Mouse (Mus musculus): ENCODE measurements around the gene Mmaa. TPM values are rescaled to one million over a fixed set of nuclear protein-coding genes. Genes with fewer than 3 reads are reported as not detected.

Gene Mmaa
- polyA plus RNA-seq, 1 experiment from 2014 or later = 19.6 TPM

- WGBS = 85% methylated on average over 6 of the region's 6 CpGs
- H3K9me3 ChIP-seq (replicated peaks; ENCODE audit: control insufficient read depth, low read length, poor library complexity, severe bottlenecking) = no peaks in the 10 kb centered on the region
- H3K4me3 ChIP-seq (ENCODE audit: low read depth, low read length) = no peak overlapping the region
- no peak overlapping the region for H3K9ac ChIP-seq (ENCODE audit: low read depth, low read length)
- no peak overlapping the region for H3K27ac ChIP-seq (ENCODE audit: low read length)
- no peaks in the 10 kb centered on the region for H3K27me3 ChIP-seq (ENCODE audit: control insufficient read depth, insufficient read depth, low read depth, low read length)
- 0 out of 2 replicates have a peak, but pooled peaks cover 5% of the 10 kb centered on the region for H3K4me1 ChIP-seq (ENCODE audit: control insufficient read depth, insufficient read depth, low read length)
- no peaks in the 10 kb centered on the region for H3K36me3 ChIP-seq (ENCODE audit: control insufficient read depth, insufficient read depth, low read length)
- no peak overlapping the region for H3K4me2 ChIP-seq (ENCODE audit: low read length)
- no peak for ATAC-seq
These were observed 30.8 kb upstream of the Mmaa start for GRCm38 (mm10) chr8:79325510-79325909.

GRCm38 (mm10) chr8:79324928-79325327, 30.2 kb upstream of the Mmaa start:
- no peak overlapping the region for H3K4me3 ChIP-seq (ENCODE audit: low read depth, low read length)
- no peaks in the 10 kb centered on the region for H3K36me3 ChIP-seq (ENCODE audit: control insufficient read depth, insufficient read depth, low read length)
- no peaks in the 10 kb centered on the region for H3K27me3 ChIP-seq (ENCODE audit: control insufficient read depth, insufficient read depth, low read depth, low read length)
- H3K9me3 ChIP-seq (replicated peaks; ENCODE audit: control insufficient read depth, low read length, poor library complexity, severe bottlenecking) = no peaks in the 10 kb centered on the region
- no peak overlapping the region for H3K4me2 ChIP-seq (ENCODE audit: low read length)
- H3K27ac ChIP-seq (ENCODE audit: low read length) = no peak overlapping the region
- WGBS = 71% methylated on average over 5 of the region's 5 CpGs
- 0 out of 2 replicates have a peak, but pooled peaks cover 5% of the 10 kb centered on the region for H3K4me1 ChIP-seq (ENCODE audit: control insufficient read depth, insufficient read depth, low read length)
- no peak overlapping the region for H3K9ac ChIP-seq (ENCODE audit: low read depth, low read length)
- no peak for ATAC-seq

GRCm38 (mm10) chr8:79324036-79324435, 29.3 kb upstream of the Mmaa start:
- 0 out of 2 replicates have a peak, but pooled peaks cover 5% of the 10 kb centered on the region for H3K4me1 ChIP-seq (ENCODE audit: control insufficient read depth, insufficient read depth, low read length)
- H3K27me3 ChIP-seq (ENCODE audit: control insufficient read depth, insufficient read depth, low read depth, low read length) = no peaks in the 10 kb centered on the region
- H3K36me3 ChIP-seq (ENCODE audit: control insufficient read depth, insufficient read depth, low read length) = no peaks in the 10 kb centered on the region
- no peak overlapping the region for H3K4me3 ChIP-seq (ENCODE audit: low read depth, low read length)
- no peak for ATAC-seq
- no peak overlapping the region for H3K27ac ChIP-seq (ENCODE audit: low read length)
- no peak overlapping the region for H3K9ac ChIP-seq (ENCODE audit: low read depth, low read length)
- H3K4me2 ChIP-seq (ENCODE audit: low read length) = no peak overlapping the region
- 83% methylated on average over 3 of the region's 3 CpGs for WGBS
- H3K9me3 ChIP-seq (replicated peaks; ENCODE audit: control insufficient read depth, low read length, poor library complexity, severe bottlenecking) = no peaks in the 10 kb centered on the region

GRCm38 (mm10) chr8:79323121-79323520, 28.4 kb upstream of the Mmaa start:
- WGBS = 68% methylated on average over 7 of the region's 7 CpGs
- no peak for ATAC-seq
- no peak overlapping the region for H3K27ac ChIP-seq (ENCODE audit: low read length)

GRCm38 (mm10) chr8:79310801-79311200, 16.1 kb upstream of the Mmaa start:
- Histone ChIP-seq H3K36me3 (ENCODE audit: control insufficient read depth, insufficient read depth, low read length) (no peaks in the 10 kb centered on the region), H3K27ac (ENCODE audit: low read length) (no peak overlapping the region), H3K4me3 (ENCODE audit: low read depth, low read length) (no peak overlapping the region), H3K4me2 (ENCODE audit: low read length) (no peak overlapping the region), H3K4me1 (ENCODE audit: control insufficient read depth, insufficient read depth, low read length) (no peaks in the 10 kb centered on the region), H3K27me3 (ENCODE audit: control insufficient read depth, insufficient read depth, low read depth, low read length) (no peaks in the 10 kb centered on the region), H3K9me3 (replicated peaks; ENCODE audit: control insufficient read depth, low read length, poor library complexity, severe bottlenecking) (no peaks in the 10 kb centered on the region), H3K9ac (ENCODE audit: low read depth, low read length) (no peak overlapping the region)
- ATAC-seq = no peak
- WGBS = 73% methylated on average over 2 of the region's 2 CpGs

More at GRCm38 (mm10) chr8:79323121-79323520, 28.4 kb upstream of the Mmaa start:
- 0 out of 2 replicates have a peak, but pooled peaks cover 5% of the 10 kb centered on the region for H3K4me1 ChIP-seq (ENCODE audit: control insufficient read depth, insufficient read depth, low read length)
- no peaks in the 10 kb centered on the region for H3K9me3 ChIP-seq (replicated peaks; ENCODE audit: control insufficient read depth, low read length, poor library complexity, severe bottlenecking)
- H3K36me3 ChIP-seq (ENCODE audit: control insufficient read depth, insufficient read depth, low read length) = no peaks in the 10 kb centered on the region
- H3K4me3 ChIP-seq (ENCODE audit: low read depth, low read length) = no peak overlapping the region
- no peaks in the 10 kb centered on the region for H3K27me3 ChIP-seq (ENCODE audit: control insufficient read depth, insufficient read depth, low read depth, low read length)
- H3K9ac ChIP-seq (ENCODE audit: low read depth, low read length) = no peak overlapping the region
- H3K4me2 ChIP-seq (ENCODE audit: low read length) = no peak overlapping the region

GRCm38 (mm10) chr8:79305941-79306340, 11.2 kb upstream of the Mmaa start:
- H3K4me2 ChIP-seq (ENCODE audit: low read length) = no peak overlapping the region
- 60% methylated on average over 5 of the region's 5 CpGs for WGBS
- no peak overlapping the region for H3K4me3 ChIP-seq (ENCODE audit: low read depth, low read length)
- no peak for ATAC-seq
- no peaks in the 10 kb centered on the region for H3K9me3 ChIP-seq (replicated peaks; ENCODE audit: control insufficient read depth, low read length, poor library complexity, severe bottlenecking)
- H3K36me3 ChIP-seq (ENCODE audit: control insufficient read depth, insufficient read depth, low read length) = no peaks in the 10 kb centered on the region
- no peak overlapping the region for H3K27ac ChIP-seq (ENCODE audit: low read length)
- no peaks in the 10 kb centered on the region for H3K4me1 ChIP-seq (ENCODE audit: control insufficient read depth, insufficient read depth, low read length)
- no peak overlapping the region for H3K9ac ChIP-seq (ENCODE audit: low read depth, low read length)
- no peaks in the 10 kb centered on the region for H3K27me3 ChIP-seq (ENCODE audit: control insufficient read depth, insufficient read depth, low read depth, low read length)

GRCm38 (mm10) chr8:79301548-79301947, 6.8 kb upstream of the Mmaa start:
- H3K27ac ChIP-seq (ENCODE audit: low read length) = no peak overlapping the region
- no peaks in the 10 kb centered on the region for H3K9me3 ChIP-seq (replicated peaks; ENCODE audit: control insufficient read depth, low read length, poor library complexity, severe bottlenecking)
- no peaks in the 10 kb centered on the region for H3K27me3 ChIP-seq (ENCODE audit: control insufficient read depth, insufficient read depth, low read depth, low read length)
- H3K4me3 ChIP-seq (ENCODE audit: low read depth, low read length) = no peak overlapping the region
- no peaks in the 10 kb centered on the region for H3K36me3 ChIP-seq (ENCODE audit: control insufficient read depth, insufficient read depth, low read length)
- H3K9ac ChIP-seq (ENCODE audit: low read depth, low read length) = no peak overlapping the region
- no peaks in the 10 kb centered on the region for H3K4me1 ChIP-seq (ENCODE audit: control insufficient read depth, insufficient read depth, low read length)
- no peak overlapping the region for H3K4me2 ChIP-seq (ENCODE audit: low read length)
- no peak for ATAC-seq
- WGBS = 87% methylated on average over 3 of the region's 3 CpGs

GRCm38 (mm10) chr8:79299704-79300103, 5.0 kb upstream of the Mmaa start:
- Histone ChIP-seq H3K4me1 (ENCODE audit: control insufficient read depth, insufficient read depth, low read length) (peaks cover 6% of the 10 kb centered on the region), H3K27ac (ENCODE audit: low read length) (no peak overlapping the region), H3K4me2 (ENCODE audit: low read length) (no peak overlapping the region), H3K9me3 (replicated peaks; ENCODE audit: control insufficient read depth, low read length, poor library complexity, severe bottlenecking) (no peaks in the 10 kb centered on the region), H3K4me3 (ENCODE audit: low read depth, low read length) (no peak overlapping the region), H3K27me3 (ENCODE audit: control insufficient read depth, insufficient read depth, low read depth, low read length) (no peaks in the 10 kb centered on the region), H3K9ac (ENCODE audit: low read depth, low read length) (no peak overlapping the region), H3K36me3 (ENCODE audit: control insufficient read depth, insufficient read depth, low read length) (no peaks in the 10 kb centered on the region)
- 90% methylated on average over 5 of the region's 5 CpGs for WGBS
- no peak for ATAC-seq

GRCm38 (mm10) chr8:79297763-79298162, 3.0 kb upstream of the Mmaa start:
- Histone ChIP-seq H3K4me2 (ENCODE audit: low read length) (no peak overlapping the region), H3K36me3 (ENCODE audit: control insufficient read depth, insufficient read depth, low read length) (no peaks in the 10 kb centered on the region), H3K9ac (ENCODE audit: low read depth, low read length) (no peak overlapping the region), H3K27ac (ENCODE audit: low read length) (no peak overlapping the region), H3K27me3 (ENCODE audit: control insufficient read depth, insufficient read depth, low read depth, low read length) (no peaks in the 10 kb centered on the region), H3K9me3 (replicated peaks; ENCODE audit: control insufficient read depth, low read length, poor library complexity, severe bottlenecking) (no peaks in the 10 kb centered on the region), H3K4me1 (ENCODE audit: control insufficient read depth, insufficient read depth, low read length) (peaks cover 18% of the 10 kb centered on the region), H3K4me3 (ENCODE audit: low read depth, low read length) (no peak overlapping the region)
- no peak for ATAC-seq
- 38% methylated on average over 3 of the region's 3 CpGs for whole genome bisulfite sequencing
